Mouse (Mus musculus) spleen, embryonic (tissue): ENCODE measurements around the gene Steap3.
"Not testable (repeated sequence)": the region's sequence is repeated elsewhere in the genome, so short reads cannot be mapped to it uniquely, and the experiment has no call there.

ENCODE experiments used
- CTCF ChIA-PET: fragments of 350-600 bp; sonication (Branson Sonifier 250); formaldehyde crosslinking; loops from one replicate; lab custom pipeline; 2022; lab: Charles Lee

Gene Steap3

GRCm38 (mm10) chr1:120272605-120273004, at the start of gene Steap3:
Gene Steap3, minus strand, starts transcription at chr1:120272705.
- CTCF ChIA-PET: interaction anchor here (0.7 kb wide), 1 partner anchor 156 kb away, joined by 3 read pairs; no protein-coding TSS in a partner anchor

- CTCF ChIA-PET: no interaction called here
Measured at GRCm38 (mm10) chr1:120321270-120322021, 48.9 kb upstream of the Steap3 start.

GRCm38 (mm10) chr1:120305801-120306200, 33.3 kb upstream of the Steap3 start:
- CTCF ChIA-PET: no interaction called here

- CTCF ChIA-PET: interaction anchor here (0.6 kb wide), 1 partner anchor 51 kb away, joined by 3 read pairs; no protein-coding TSS in a partner anchor
Measured at GRCm38 (mm10) chr1:120296936-120297335, 24.4 kb upstream of the Steap3 start.

GRCm38 (mm10) chr1:120293803-120294202, 21.3 kb upstream of the Steap3 start:
- CTCF ChIA-PET: interaction anchor here (0.7 kb wide), 1 partner anchor 191 kb away, joined by 3 read pairs; no protein-coding TSS in a partner anchor

GRCm38 (mm10) chr1:120291709-120292108, 19.2 kb upstream of the Steap3 start:
- CTCF ChIA-PET: no interaction called here

- CTCF ChIA-PET: no interaction called here
Measured at GRCm38 (mm10) chr1:120289843-120290242, 17.3 kb upstream of the Steap3 start.

- CTCF ChIA-PET: no interaction called here
Measured at GRCm38 (mm10) chr1:120287679-120288078, 15.2 kb upstream of the Steap3 start.

- CTCF ChIA-PET: not testable (repeated sequence)
Measured at GRCm38 (mm10) chr1:120276058-120276457, 3.6 kb upstream of the Steap3 start.

GRCm38 (mm10) chr1:120275224-120275623, 2.7 kb upstream of the Steap3 start:
- CTCF ChIA-PET: no interaction called here

- CTCF ChIA-PET: no interaction called here
Measured at GRCm38 (mm10) chr1:120270882-120271281, 1.6 kb downstream of the Steap3 start.

- CTCF ChIA-PET: interaction anchor here (0.6 kb wide), 1 partner anchor 362 kb away, joined by 5 read pairs; no protein-coding TSS in a partner anchor
Measured at GRCm38 (mm10) chr1:120270115-120270514, 2.4 kb downstream of the Steap3 start.

- CTCF ChIA-PET: interaction anchor here (0.5 kb wide), 1 partner anchor 30 kb away, joined by 3 read pairs; no protein-coding TSS in a partner anchor
Measured at GRCm38 (mm10) chr1:120267631-120268030, 4.9 kb downstream of the Steap3 start.

GRCm38 (mm10) chr1:120266460-120266859, 6.0 kb downstream of the Steap3 start:
- CTCF ChIA-PET: no interaction called here

GRCm38 (mm10) chr1:120264861-120265686, 7.4 kb downstream of the Steap3 start:
- CTCF ChIA-PET: interaction anchor here (0.6 kb wide), 1 partner anchor 16 kb away, joined by 4 read pairs; no protein-coding TSS in a partner anchor

GRCm38 (mm10) chr1:120263226-120263625, 9.3 kb downstream of the Steap3 start:
- CTCF ChIA-PET: no interaction called here

- CTCF ChIA-PET: no interaction called here
Measured at GRCm38 (mm10) chr1:120261166-120261565, 11.3 kb downstream of the Steap3 start.

- CTCF ChIA-PET: no interaction called here
Measured at GRCm38 (mm10) chr1:120259249-120259648, 13.3 kb downstream of the Steap3 start.

GRCm38 (mm10) chr1:120258744-120259143, 13.8 kb downstream of the Steap3 start:
- CTCF ChIA-PET: no interaction called here

- CTCF ChIA-PET: no interaction called here
Measured at GRCm38 (mm10) chr1:120258245-120258644, 14.3 kb downstream of the Steap3 start.

- CTCF ChIA-PET: no interaction called here
Measured at GRCm38 (mm10) chr1:120253751-120254150, 18.8 kb downstream of the Steap3 start.

GRCm38 (mm10) chr1:120252519-120253160, 19.9 kb downstream of the Steap3 start:
- CTCF ChIA-PET: interaction anchor here (0.6 kb wide), 1 partner anchor 119 kb away, joined by 3 read pairs; no protein-coding TSS in a partner anchor
